Mouse (Mus musculus) liver, adult 2 months (tissue): Measurements from ENCODE around the gene Fgfr1op. TPM values are rescaled to one million over a fixed set of nuclear protein-coding genes. Genes with fewer than 3 reads are reported as not detected.

Source experiments
- DNase-seq: peaks from one replicate; pipeline ENCODE4 v3.0.0-alpha.2; 2011; ENCODE audit warnings: low read depth, low spot score; ENCODE audit errors: extremely low read depth
- H3K27ac ChIP-seq: fragments of 200-500 bp; replicated peaks from 2 replicates; pipeline ENCODE4 v1.5.1; 2012; ENCODE audit warnings: low read depth, mild to moderate bottlenecking, control low read depth, inconsistent platforms, low read length; ENCODE audit not compliant: insufficient read depth
- H3K27me3 ChIP-seq: fragments of 200-500 bp; 2 replicates; pipeline ENCODE4 v1.6.1; 2012; ENCODE audit warnings: mild to moderate bottlenecking, moderate library complexity, low read length, inconsistent platforms; ENCODE audit not compliant: control insufficient read depth, insufficient read depth
- H3K36me3 ChIP-seq: fragments of 200-500 bp; 2 replicates; pipeline ENCODE4 v1.6.1; 2012; ENCODE audit warnings: low read length, inconsistent platforms; ENCODE audit not compliant: control insufficient read depth, insufficient read depth
- H3K4me1 ChIP-seq: fragments of 200-500 bp; 2 replicates; pipeline ENCODE4 v1.6.1; 2011; ENCODE audit warnings: low read length; ENCODE audit not compliant: control insufficient read depth, insufficient read depth
- H3K4me3 ChIP-seq: fragments of 200-500 bp; 2 replicates; pipeline ENCODE4 v1.5.1; 2011; ENCODE audit warnings: low read depth, mild to moderate bottlenecking, control low read depth, low read length, moderate library complexity; ENCODE audit not compliant: insufficient read depth
- H3K79me2 ChIP-seq: fragments of 200-500 bp; 2 replicates; pipeline ENCODE4 v1.6.1; 2012; ENCODE audit warnings: inconsistent platforms, mild to moderate bottlenecking, low read length, moderate library complexity; ENCODE audit not compliant: control insufficient read depth, insufficient read depth
- H3K9ac ChIP-seq: fragments of 200-500 bp; 2 replicates; pipeline ENCODE4 v1.6.1; 2012; ENCODE audit warnings: low read depth, mild to moderate bottlenecking, control low read depth, inconsistent platforms, low read length
- CTCF ChIP-seq: fragments of 200-500 bp; IDR thresholded peaks from 2 replicates; pipeline ENCODE4 v1.5.1; 2011; ENCODE audit warnings: low read depth, low read length, control low read depth
- POLR2A ChIP-seq: fragments of 200-500 bp; IDR thresholded peaks from 2 replicates; pipeline ENCODE4 v1.6.1; 2011; ENCODE audit warnings: low read length, control low read depth; ENCODE audit not compliant: insufficient read depth; ENCODE audit errors: extremely low read depth
- WGBS: fragments of 180-500 bp; shearing (Covaris S2); methylation state at CpG from one replicate; pipeline ENCODE4 v1.1.7; 2018; 5-methylcytosine and 5-hydroxymethylcytosine counted together
- polyA plus RNA-seq: library from polyadenylated mRNA; depleted of rRNA; stranded (reverse); fragments of >200 nt; gene quantifications from 2 replicates; pipeline ENCODE4 v1.2.3, GENCODE M21; 2012; rRNA removed
- total RNA-seq: library from RNA; depleted of rRNA; stranded (reverse); fragments of >200 nt; gene quantifications from 2 replicates; pipeline ENCODE4 v1.2.3, GENCODE M21; 2014; rRNA removed

The Fgfr1op gene
- total and polyA plus RNA-seq, 2 experiments, result 1.8 to 10.5 TPM

- Histone ChIP-seq H3K27ac (no peak overlapping the region), H3K9ac (no peak overlapping the region), H3K36me3 (no peaks in the 10 kb centered on the region), H3K79me2 (no peaks in the 10 kb centered on the region), H3K4me1 (no peaks in the 10 kb centered on the region), H3K4me3 (no peak overlapping the region), H3K27me3 (no peaks in the 10 kb centered on the region)
- WGBS, result 84% methylated on average over 12 of the region's 12 CpGs
- no peak for DNase-seq
- no peak for TF ChIP-seq CTCF
- no peak for TF ChIP-seq POLR2A
These were observed 76.3 kb downstream of the Fgfr1op start for GRCm38 (mm10) chr17:8241645-8242044.

GRCm38 (mm10) chr17:8242186-8242585 is 76.9 kb downstream of the Fgfr1op start:
- no peaks in the 10 kb centered on the region for H3K79me2 ChIP-seq
- TF ChIP-seq CTCF (no peak), POLR2A (no peak)
- DNase-seq, result peak; percentile 16
- H3K4me3 ChIP-seq, result no peak overlapping the region
- no peak overlapping the region for H3K9ac ChIP-seq
- H3K36me3 ChIP-seq, result no peaks in the 10 kb centered on the region
- H3K27ac ChIP-seq, result no peak overlapping the region
- H3K4me1 ChIP-seq, result no peaks in the 10 kb centered on the region
- H3K27me3 ChIP-seq, result no peaks in the 10 kb centered on the region
- WGBS, result 52% methylated on average over 11 of the region's 11 CpGs

- no peaks in the 10 kb centered on the region for H3K36me3 ChIP-seq
- H3K4me1 ChIP-seq, result no peaks in the 10 kb centered on the region
- WGBS, result 79% methylated on average over 2 of the region's 2 CpGs
- no peak for DNase-seq
- H3K9ac ChIP-seq, result no peak overlapping the region
- TF ChIP-seq POLR2A (no peak), CTCF (no peak)
- no peaks in the 10 kb centered on the region for H3K79me2 ChIP-seq
- no peak overlapping the region for H3K4me3 ChIP-seq
- no peak overlapping the region for H3K27ac ChIP-seq
- no peaks in the 10 kb centered on the region for H3K27me3 ChIP-seq
These were observed 78.8 kb downstream of the Fgfr1op start for GRCm38 (mm10) chr17:8244124-8244523.

- no peak for DNase-seq
- H3K36me3 ChIP-seq, result no peaks in the 10 kb centered on the region
- no peak overlapping the region for H3K27ac ChIP-seq
- TF ChIP-seq CTCF (no peak), POLR2A (no peak)
- WGBS, result 80% methylated on average over 4 of the region's 4 CpGs
- H3K79me2 ChIP-seq, result no peaks in the 10 kb centered on the region
- H3K27me3 ChIP-seq, result no peaks in the 10 kb centered on the region
- no peaks in the 10 kb centered on the region for H3K4me1 ChIP-seq
- H3K4me3 ChIP-seq, result no peak overlapping the region
- H3K9ac ChIP-seq, result no peak overlapping the region
These were observed 80.9 kb downstream of the Fgfr1op start for GRCm38 (mm10) chr17:8246102-8246754.

Other genes starting within 250 kb of the Fgfr1op start
- 0.28 and 0.67 TPM in 2 replicates for gene Tagap, start 239.5 kb upstream of the Fgfr1op start, total RNA-seq
- 0.26 and 0.51 TPM in 2 replicates for gene Tagap, start 239.5 kb upstream of the Fgfr1op start, polyA plus RNA-seq
- gene Rsph3a, start 219.9 kb upstream of the Fgfr1op start, total RNA-seq, result 16.8 and 19.5 TPM in 2 replicates
- gene Rsph3a, start 219.9 kb upstream of the Fgfr1op start, polyA plus RNA-seq, result 46.8 and 48.1 TPM in 2 replicates
- 0.07 TPM in 1 of 2 replicates, not detected in the other for gene Gm49673, start 17.7 kb upstream of the Fgfr1op start, total RNA-seq
- 0.17 TPM in 1 of 2 replicates, not detected in the other for gene Gm49673, start 17.7 kb upstream of the Fgfr1op start, polyA plus RNA-seq
- 44.9 and 51.8 TPM in 2 replicates for gene Rnaset2a, start 17.4 kb upstream of the Fgfr1op start, total RNA-seq
- 36.9 and 39.7 TPM in 2 replicates for gene Rnaset2a, start 17.4 kb upstream of the Fgfr1op start, polyA plus RNA-seq
- 0.60 TPM in 1 of 2 replicates, not detected in the other for gene Ccr6, start 70.5 kb downstream of the Fgfr1op start, total RNA-seq
- 0.17 and 0.20 TPM in 2 replicates for gene Ccr6, start 70.5 kb downstream of the Fgfr1op start, polyA plus RNA-seq
- gene Mpc1, start 117.4 kb downstream of the Fgfr1op start, total RNA-seq, result 690 and 762 TPM in 2 replicates
- gene Mpc1, start 117.4 kb downstream of the Fgfr1op start, polyA plus RNA-seq, result 305 and 352 TPM in 2 replicates
- 58.4 and 59.7 TPM in 2 replicates for gene Sft2d1, start 145.6 kb downstream of the Fgfr1op start, total RNA-seq
- gene Sft2d1, start 145.6 kb downstream of the Fgfr1op start, polyA plus RNA-seq, result 53.7 and 67.4 TPM in 2 replicates
- 0.09 and 0.27 TPM in 2 replicates for gene Prr18, start 172.0 kb downstream of the Fgfr1op start, total RNA-seq
- gene Prr18, start 172.0 kb downstream of the Fgfr1op start, polyA plus RNA-seq, result 0.04 and 0.17 TPM in 2 replicates
- not detected in 2 replicates for gene T2, start 190.5 kb downstream of the Fgfr1op start, total RNA-seq
- not detected in 2 replicates for gene T2, start 190.5 kb downstream of the Fgfr1op start, polyA plus RNA-seq